Mouse (Mus musculus): ENCODE measurements at regions not wholly inside any gene's neighbourhood (a gene's known extent, or its start where the extent isn't known, plus 50 kb on each side); places are given as distances from the start of the nearest gene placed in this dataset.

- no peak for DNase-seq (ENCODE audit: extremely low spot score in 1 of 2, low spot score in 2 of 2)
- intact Hi-C loops (cut with DNase I) = no loop called here
Observed at GRCm38 (mm10) chr16:24166496-24166895, 177.8 kb upstream of the Bcl6 start.

- DNase-seq (ENCODE audit: extremely low spot score in 1 of 2, low spot score in 2 of 2) = no peak
- intact Hi-C loops (cut with DNase I) = no loop called here
Observed at GRCm38 (mm10) chr16:24165461-24166081, 176.9 kb upstream of the Bcl6 start.

- DNase-seq (ENCODE audit: extremely low spot score in 1 of 2, low spot score in 2 of 2) = no peak
- intact Hi-C loops (cut with DNase I) = no loop called here
Observed at GRCm38 (mm10) chr16:24160705-24161285, 172.1 kb upstream of the Bcl6 start.

- no peak for DNase-seq (ENCODE audit: extremely low spot score in 1 of 2, low spot score in 2 of 2)
- intact Hi-C loops (cut with DNase I) = no loop called here
Observed at GRCm38 (mm10) chr16:24159336-24159735, 170.7 kb upstream of the Bcl6 start.

- intact Hi-C loops (cut with DNase I) = no loop called here
- DNase-seq (ENCODE audit: extremely low spot score in 1 of 2, low spot score in 2 of 2) = no peak
Observed at GRCm38 (mm10) chr16:24157753-24158152, 169.1 kb upstream of the Bcl6 start.

GRCm38 (mm10) chr16:24156729-24157430 is 168.2 kb upstream of the Bcl6 start:
- intact Hi-C loops (cut with DNase I) = no loop called here
- peak in 1 of 2 experiments; percentile 2 for DNase-seq (ENCODE audit: extremely low spot score in 1 of 2, low spot score in 2 of 2)

GRCm38 (mm10) chr16:24154816-24155357 is 166.2 kb upstream of the Bcl6 start:
- intact Hi-C loops (cut with DNase I) = no loop called here
- DNase-seq (ENCODE audit: extremely low spot score in 1 of 2, low spot score in 2 of 2) = no peak

- no peak for DNase-seq (ENCODE audit: extremely low spot score in 1 of 2, low spot score in 2 of 2)
- intact Hi-C loops (cut with DNase I) = no loop called here
Observed at GRCm38 (mm10) chr16:24153943-24154342, 165.3 kb upstream of the Bcl6 start.

GRCm38 (mm10) chr16:24151831-24152247 is 163.2 kb upstream of the Bcl6 start:
- no peak for DNase-seq (ENCODE audit: extremely low spot score in 1 of 2, low spot score in 2 of 2)
- intact Hi-C loops (cut with DNase I) = no loop called here

GRCm38 (mm10) chr16:24151178-24151725 is 162.6 kb upstream of the Bcl6 start:
- no peak for DNase-seq (ENCODE audit: extremely low spot score in 1 of 2, low spot score in 2 of 2)
- intact Hi-C loops (cut with DNase I) = no loop called here

GRCm38 (mm10) chr16:24150512-24150911 is 161.9 kb upstream of the Bcl6 start:
- DNase-seq (ENCODE audit: extremely low spot score in 1 of 2, low spot score in 2 of 2) = no peak
- intact Hi-C loops (cut with DNase I) = no loop called here

GRCm38 (mm10) chr16:24149441-24149840 is 160.8 kb upstream of the Bcl6 start:
- no peak for DNase-seq (ENCODE audit: extremely low spot score in 1 of 2, low spot score in 2 of 2)
- intact Hi-C loops (cut with DNase I) = no loop called here

GRCm38 (mm10) chr16:24143894-24144293 is 155.2 kb upstream of the Bcl6 start:
- no peak for DNase-seq (ENCODE audit: extremely low spot score in 1 of 2, low spot score in 2 of 2)
- intact Hi-C loops (cut with DNase I) = no loop called here

- intact Hi-C loops (cut with DNase I) = no loop called here
- DNase-seq (ENCODE audit: extremely low spot score in 1 of 2, low spot score in 2 of 2) = no peak
Observed at GRCm38 (mm10) chr16:24142915-24143541, 154.4 kb upstream of the Bcl6 start.

GRCm38 (mm10) chr16:24139109-24139508 is 150.5 kb upstream of the Bcl6 start:
- DNase-seq (ENCODE audit: extremely low spot score in 1 of 2, low spot score in 2 of 2) = no peak
- intact Hi-C loops (cut with DNase I) = no loop called here

- no peak for DNase-seq (ENCODE audit: extremely low spot score in 1 of 2, low spot score in 2 of 2)
- intact Hi-C loops (cut with DNase I) = no loop called here
Observed at GRCm38 (mm10) chr16:24137266-24138033, 148.8 kb upstream of the Bcl6 start.

GRCm38 (mm10) chr16:24136483-24137148 is 148.0 kb upstream of the Bcl6 start:
- DNase-seq (ENCODE audit: extremely low spot score in 1 of 2, low spot score in 2 of 2) = no peak
- intact Hi-C loops (cut with DNase I) = no loop called here

GRCm38 (mm10) chr16:24135841-24136240 is 147.2 kb upstream of the Bcl6 start:
- intact Hi-C loops (cut with DNase I) = no loop called here
- no peak for DNase-seq (ENCODE audit: extremely low spot score in 1 of 2, low spot score in 2 of 2)

All from left cerebral cortex, postnatal 10 days (tissue).